Mouse (Mus musculus): ENCODE measurements around the gene Ppil3.

DNA sequence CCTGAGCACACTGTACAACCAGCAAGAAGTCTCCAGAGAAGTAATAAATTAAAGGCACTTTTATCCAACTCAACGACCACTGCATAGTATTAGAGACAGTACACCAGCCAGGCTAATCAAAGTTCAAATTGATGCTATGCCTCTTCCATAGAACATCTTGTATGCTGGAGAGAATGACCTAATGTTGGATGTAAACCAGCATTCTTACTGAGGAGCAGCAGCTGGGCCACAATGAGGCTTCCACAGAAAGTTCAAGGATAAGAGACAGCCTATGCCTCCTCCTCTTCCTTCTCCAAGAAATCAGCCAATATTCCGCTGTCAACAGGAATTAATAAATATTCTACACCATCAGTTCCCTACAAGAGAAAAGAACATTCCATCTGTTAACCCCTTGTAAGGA is 18.6 kb upstream of the Ppil3 start:
- TF ChIP-seq EP300 (IDR thresholded peaks at IDR 0.05; ENCODE audit: low read depth) (no peak), CTCF (IDR thresholded peaks at IDR 0.05; ENCODE audit: low read depth) (no peak)
